Mouse (Mus musculus): Measurements from ENCODE around the gene Mef2c. TPM values are rescaled to one million over a fixed set of nuclear protein-coding genes. Genes with fewer than 3 reads are reported as not detected.
A peak's percentile ranks its signal among the peaks of the same experiment; 100 is the strongest.

The Mef2c gene
- polyA plus RNA-seq, 1 experiment: 4.2 TPM

DNA sequence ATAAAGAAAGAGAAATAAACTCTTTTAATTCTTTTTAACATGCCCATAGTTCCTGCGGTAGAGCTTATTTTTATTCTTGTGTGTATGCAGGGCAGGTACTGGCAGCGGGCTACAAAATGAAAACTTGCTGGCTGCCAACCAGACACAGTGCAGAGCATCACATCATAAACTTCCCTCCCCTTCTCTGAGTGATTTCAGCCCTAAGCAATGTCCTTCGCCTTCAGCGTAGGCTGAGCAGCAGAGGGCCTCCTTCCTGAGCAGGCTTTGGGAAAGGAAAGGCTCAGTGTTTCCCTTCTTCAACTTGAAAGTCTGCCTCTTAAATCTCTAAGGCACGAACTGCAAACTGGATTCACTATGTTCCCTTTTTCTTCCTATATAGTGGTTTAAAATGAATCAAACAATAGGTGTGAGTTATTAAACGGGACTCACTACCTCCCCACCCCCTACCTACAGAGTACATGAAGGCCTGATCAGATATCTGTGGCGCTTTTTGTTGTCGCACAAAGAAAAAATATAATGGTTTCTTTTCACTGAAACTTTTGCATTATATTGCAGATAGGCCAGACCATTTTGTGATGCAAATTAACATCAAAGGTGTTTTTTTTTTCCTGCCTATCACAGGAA is 28.2 kb downstream of the Mef2c start:
- no peaks in the 10 kb centered on the region for H3K4me1 ChIP-seq (ENCODE audit: control insufficient read depth, insufficient read depth, low read length)
- H3K27ac ChIP-seq (ENCODE audit: control insufficient read depth, insufficient read depth, low read depth, low read length): no peak overlapping the region; the same call in 1 of the 2 replicates
- TF ChIP-seq POLR2A (IDR thresholded peaks at IDR 0.05; ENCODE audit: control insufficient read depth, low read depth, low read length): no peak
- peak; percentile 22; the same call in 1 of the 2 replicates for TF ChIP-seq CTCF (IDR thresholded peaks at IDR 0.05; ENCODE audit: control insufficient read depth, insufficient read depth, insufficient replicate concordance, low read depth, low read length)
- H3K27me3 ChIP-seq (ENCODE audit: control insufficient read depth, insufficient read depth, low read length): no peaks in the 10 kb centered on the region
- no peak overlapping the region for H3K4me3 ChIP-seq (ENCODE audit: control insufficient read depth, low read depth, low read length)
- no peaks in the 10 kb centered on the region for H3K36me3 ChIP-seq (ENCODE audit: control insufficient read depth, insufficient read depth, low read length)

DNA sequence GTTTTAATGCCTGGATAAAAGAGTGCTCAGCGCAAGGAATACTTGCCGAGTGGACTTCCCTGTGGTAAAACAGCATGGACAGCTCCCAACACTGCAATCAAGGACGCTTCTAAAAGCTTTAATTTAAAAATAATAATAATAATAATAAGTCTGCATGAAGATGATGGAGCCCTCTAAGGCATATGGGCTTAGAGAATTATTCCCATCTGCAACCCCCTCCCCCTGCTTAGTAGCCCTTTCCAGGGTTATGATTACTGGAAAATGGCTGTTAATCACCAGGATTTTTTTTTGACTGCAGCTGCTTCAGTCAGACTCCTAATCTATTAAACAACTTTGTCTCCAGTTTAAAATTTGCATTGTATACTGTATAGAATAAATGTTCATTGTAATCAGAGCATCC is 32.5 kb downstream of the Mef2c start:
- Histone ChIP-seq H3K27ac (ENCODE audit: control insufficient read depth, insufficient read depth, low read depth, low read length) (no peak overlapping the region), H3K4me3 (ENCODE audit: control insufficient read depth, low read depth, low read length) (no peak overlapping the region), H3K27me3 (ENCODE audit: control insufficient read depth, insufficient read depth, low read length) (no peaks in the 10 kb centered on the region), H3K4me1 (ENCODE audit: control insufficient read depth, insufficient read depth, low read length) (no peaks in the 10 kb centered on the region), H3K36me3 (ENCODE audit: control insufficient read depth, insufficient read depth, low read length) (no peaks in the 10 kb centered on the region)
- no peak for TF ChIP-seq POLR2A (IDR thresholded peaks at IDR 0.05; ENCODE audit: control insufficient read depth, low read depth, low read length)

DNA sequence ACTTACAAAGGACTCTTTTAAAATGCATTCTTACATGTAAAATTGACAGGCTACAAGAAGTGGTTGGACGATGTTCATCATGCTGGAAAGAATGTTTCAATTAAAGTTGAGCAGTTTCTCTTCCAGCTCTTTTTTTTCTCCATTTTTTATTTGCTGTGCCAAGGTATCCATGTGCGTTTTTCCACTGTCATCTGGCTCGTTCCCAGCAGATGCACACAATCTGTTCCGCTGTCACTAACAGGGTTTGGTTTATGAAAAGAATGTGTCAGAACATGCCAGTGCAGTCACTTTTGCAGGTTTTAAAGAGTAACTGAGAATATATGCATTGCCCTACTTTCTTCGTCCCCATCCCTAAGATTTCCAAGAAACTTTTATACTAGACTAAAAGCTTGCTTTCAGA is 33.3 kb downstream of the Mef2c start:
- no peak for TF ChIP-seq CTCF (IDR thresholded peaks at IDR 0.05; ENCODE audit: control insufficient read depth, insufficient read depth, insufficient replicate concordance, low read depth, low read length)
- TF ChIP-seq POLR2A (IDR thresholded peaks at IDR 0.05; ENCODE audit: control insufficient read depth, low read depth, low read length): no peak
- Histone ChIP-seq H3K36me3 (ENCODE audit: control insufficient read depth, insufficient read depth, low read length) (no peaks in the 10 kb centered on the region), H3K4me3 (ENCODE audit: control insufficient read depth, low read depth, low read length) (no peak overlapping the region), H3K27me3 (ENCODE audit: control insufficient read depth, insufficient read depth, low read length) (no peaks in the 10 kb centered on the region), H3K4me1 (ENCODE audit: control insufficient read depth, insufficient read depth, low read length) (no peaks in the 10 kb centered on the region), H3K27ac (ENCODE audit: control insufficient read depth, insufficient read depth, low read depth, low read length) (no peak overlapping the region)

DNA sequence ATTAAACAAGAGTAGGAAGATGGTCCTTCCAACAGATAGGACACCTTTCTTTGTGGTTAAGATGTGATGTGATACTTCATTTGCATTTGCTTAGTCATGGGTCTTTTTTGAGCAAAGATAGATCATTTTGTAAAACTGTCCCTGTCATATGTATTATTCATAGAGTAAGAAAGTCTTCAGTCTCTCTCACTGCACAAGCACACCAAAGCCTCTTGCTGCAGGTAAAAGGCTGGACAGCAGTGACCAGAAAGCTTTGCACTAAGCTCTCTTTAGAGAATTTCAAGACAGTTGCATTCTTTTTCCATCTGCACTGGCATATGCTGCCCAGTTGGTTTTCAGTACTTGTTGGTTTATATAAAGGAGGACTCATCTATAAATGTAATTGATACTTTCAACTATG is 36.1 kb downstream of the Mef2c start:
- Histone ChIP-seq H3K4me3 (ENCODE audit: control insufficient read depth, low read depth, low read length) (no peak overlapping the region), H3K36me3 (ENCODE audit: control insufficient read depth, insufficient read depth, low read length) (no peaks in the 10 kb centered on the region), H3K27ac (ENCODE audit: control insufficient read depth, insufficient read depth, low read depth, low read length) (no peak overlapping the region), H3K4me1 (ENCODE audit: control insufficient read depth, insufficient read depth, low read length) (no peaks in the 10 kb centered on the region), H3K27me3 (ENCODE audit: control insufficient read depth, insufficient read depth, low read length) (no peaks in the 10 kb centered on the region)
- TF ChIP-seq POLR2A (IDR thresholded peaks at IDR 0.05; ENCODE audit: control insufficient read depth, low read depth, low read length) (no peak), CTCF (IDR thresholded peaks at IDR 0.05; ENCODE audit: control insufficient read depth, insufficient read depth, insufficient replicate concordance, low read depth, low read length) (no peak)

DNA sequence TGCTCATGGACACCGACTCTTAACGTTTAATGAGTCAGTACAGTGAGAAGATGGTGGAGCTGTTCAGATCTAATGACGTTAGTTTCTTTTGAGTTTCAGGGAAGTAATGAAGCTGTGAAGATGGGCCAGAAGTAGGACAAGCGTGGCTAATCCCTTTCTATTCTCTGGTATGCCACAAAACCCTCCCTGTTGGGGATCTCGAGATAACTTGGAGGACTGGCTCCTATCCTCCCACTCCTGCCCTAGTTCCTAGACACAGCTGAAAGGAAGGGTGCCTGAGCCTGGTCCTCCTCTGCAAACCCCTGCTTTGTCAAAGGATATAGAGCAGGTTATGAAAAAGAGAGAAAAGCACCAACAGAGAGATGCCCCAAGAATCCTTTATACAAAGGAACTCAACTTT is 38.8 kb downstream of the Mef2c start:
- H3K4me1 ChIP-seq (ENCODE audit: control insufficient read depth, insufficient read depth, low read length): no peaks in the 10 kb centered on the region

DNA sequence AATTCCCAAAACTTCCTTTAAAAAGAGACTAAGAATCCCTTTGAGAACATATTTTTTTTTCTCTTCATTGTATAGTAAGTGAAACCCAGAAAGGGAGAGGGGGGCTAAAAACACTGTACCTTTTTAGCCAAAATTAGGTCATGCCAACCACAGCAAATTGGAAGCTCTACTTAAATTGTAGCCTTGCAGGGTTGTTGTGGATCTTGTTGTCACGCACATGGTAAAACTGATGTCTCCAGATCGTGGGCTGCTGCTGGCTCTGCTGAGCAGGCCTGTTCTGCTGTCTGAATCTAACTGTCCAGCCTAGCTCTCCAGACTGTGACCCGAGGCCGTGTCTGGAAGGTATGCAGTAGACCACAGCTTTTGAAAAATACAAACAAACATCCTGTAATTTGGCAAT is 40.9 kb downstream of the Mef2c start:
- no peak for TF ChIP-seq CTCF (IDR thresholded peaks at IDR 0.05; ENCODE audit: control insufficient read depth, insufficient read depth, insufficient replicate concordance, low read depth, low read length)
- no peak overlapping the region for H3K27ac ChIP-seq (ENCODE audit: control insufficient read depth, insufficient read depth, low read depth, low read length)
- no peaks in the 10 kb centered on the region for H3K4me1 ChIP-seq (ENCODE audit: control insufficient read depth, insufficient read depth, low read length)
- no peaks in the 10 kb centered on the region for H3K27me3 ChIP-seq (ENCODE audit: control insufficient read depth, insufficient read depth, low read length)
- H3K4me3 ChIP-seq (ENCODE audit: control insufficient read depth, low read depth, low read length): no peak overlapping the region
- H3K36me3 ChIP-seq (ENCODE audit: control insufficient read depth, insufficient read depth, low read length): no peaks in the 10 kb centered on the region

More for the DNA sequence above, 38.8 kb downstream of the Mef2c start:
- Histone ChIP-seq H3K36me3 (ENCODE audit: control insufficient read depth, insufficient read depth, low read length) (no peaks in the 10 kb centered on the region), H3K4me3 (ENCODE audit: control insufficient read depth, low read depth, low read length) (no peak overlapping the region), H3K27ac (ENCODE audit: control insufficient read depth, insufficient read depth, low read depth, low read length) (no peak overlapping the region), H3K27me3 (ENCODE audit: control insufficient read depth, insufficient read depth, low read length) (no peaks in the 10 kb centered on the region)
- TF ChIP-seq CTCF (IDR thresholded peaks at IDR 0.05; ENCODE audit: control insufficient read depth, insufficient read depth, insufficient replicate concordance, low read depth, low read length): no peak
- no peak for TF ChIP-seq POLR2A (IDR thresholded peaks at IDR 0.05; ENCODE audit: control insufficient read depth, low read depth, low read length)

DNA sequence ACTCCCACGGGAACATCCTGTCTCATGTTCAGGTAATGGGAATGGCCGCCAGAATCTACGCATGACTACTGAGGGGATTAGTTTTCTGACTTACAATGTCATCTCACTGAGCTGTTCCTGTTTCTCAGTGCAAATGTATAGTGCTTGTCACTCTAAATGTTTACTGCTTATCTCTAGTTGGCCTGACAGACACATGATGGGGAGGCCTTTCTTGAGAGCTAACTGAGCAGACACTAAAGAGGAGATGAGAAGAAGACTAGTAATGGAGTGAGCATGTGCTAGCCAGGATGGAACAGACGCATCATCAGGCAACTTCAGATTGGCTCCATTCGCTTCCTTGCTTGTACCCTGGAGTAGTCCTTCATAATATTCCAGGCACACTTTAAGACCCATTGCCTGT is 43.0 kb downstream of the Mef2c start:
- Histone ChIP-seq H3K4me3 (ENCODE audit: control insufficient read depth, low read depth, low read length) (no peak overlapping the region), H3K36me3 (ENCODE audit: control insufficient read depth, insufficient read depth, low read length) (no peaks in the 10 kb centered on the region), H3K4me1 (ENCODE audit: control insufficient read depth, insufficient read depth, low read length) (no peaks in the 10 kb centered on the region), H3K27ac (ENCODE audit: control insufficient read depth, insufficient read depth, low read depth, low read length) (no peak overlapping the region), H3K27me3 (ENCODE audit: control insufficient read depth, insufficient read depth, low read length) (no peaks in the 10 kb centered on the region)
- TF ChIP-seq CTCF (IDR thresholded peaks at IDR 0.05; ENCODE audit: control insufficient read depth, insufficient read depth, insufficient replicate concordance, low read depth, low read length): no peak
- no peak for TF ChIP-seq POLR2A (IDR thresholded peaks at IDR 0.05; ENCODE audit: control insufficient read depth, low read depth, low read length)

DNA sequence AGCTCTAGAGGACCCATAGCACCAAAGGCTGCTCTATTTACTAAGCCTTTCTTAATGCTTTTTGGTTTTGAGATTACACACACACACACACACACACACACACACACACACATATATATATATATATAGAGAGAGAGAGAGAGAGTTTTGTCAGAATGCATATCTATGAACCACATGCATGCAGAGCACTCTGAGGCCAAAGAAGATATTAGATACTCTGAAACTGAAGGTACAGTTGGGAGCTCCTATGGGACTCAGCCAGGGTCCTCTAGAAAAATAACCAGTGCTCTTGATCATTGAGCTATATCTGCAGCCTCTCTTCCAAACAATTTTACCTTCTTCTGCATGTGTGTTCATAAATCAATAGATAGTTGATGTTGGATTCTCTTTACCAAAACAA is 47.4 kb downstream of the Mef2c start:
- no peaks in the 10 kb centered on the region for H3K4me1 ChIP-seq (ENCODE audit: control insufficient read depth, insufficient read depth, low read length)
- no peak for TF ChIP-seq POLR2A (IDR thresholded peaks at IDR 0.05; ENCODE audit: control insufficient read depth, low read depth, low read length)
- no peak for TF ChIP-seq CTCF (IDR thresholded peaks at IDR 0.05; ENCODE audit: control insufficient read depth, insufficient read depth, insufficient replicate concordance, low read depth, low read length)
- no peak overlapping the region for H3K27ac ChIP-seq (ENCODE audit: control insufficient read depth, insufficient read depth, low read depth, low read length)
- no peaks in the 10 kb centered on the region for H3K36me3 ChIP-seq (ENCODE audit: control insufficient read depth, insufficient read depth, low read length)
- H3K27me3 ChIP-seq (ENCODE audit: control insufficient read depth, insufficient read depth, low read length): no peaks in the 10 kb centered on the region
- no peak overlapping the region for H3K4me3 ChIP-seq (ENCODE audit: control insufficient read depth, low read depth, low read length)

Data from testis, adult 2 months (tissue).